ENCODE assay signal across 20 mouse cellular contexts in the genomic region with DNA sequence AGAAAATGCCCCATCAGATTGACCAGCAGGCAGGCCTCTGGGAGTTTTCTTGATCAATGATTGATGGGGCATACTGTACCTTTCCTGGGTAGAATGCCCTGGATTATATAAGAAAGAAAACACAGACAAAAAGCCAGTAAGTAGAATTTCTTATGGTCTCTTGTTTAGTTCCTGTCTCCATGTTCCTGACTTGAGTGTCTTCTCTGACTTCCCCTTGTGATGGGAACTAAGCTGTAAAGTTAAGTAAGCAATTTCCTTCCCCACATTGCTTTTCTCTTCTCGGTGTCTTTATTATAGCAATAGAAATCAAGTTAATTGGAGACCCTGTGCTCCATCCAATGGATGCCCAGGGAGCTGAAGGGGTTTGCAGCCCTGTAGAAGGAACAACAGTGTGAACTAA. TPM values are rescaled to one million over a fixed set of nuclear protein-coding genes. Genes with fewer than 3 reads are reported as not detected.
DNase-seq lines count a peak whose midpoint lies in the region; ATAC-seq lines count a peak whose summit lies in the region.
"Had no signal": no experiment of that assay in that cellular context is flagged by ENCODE, and none has a peak within 500 bp of the region (broad histone marks: within the 10 kb centered on the region; RNA-seq: fewer than 3 reads in every experiment).

No protein-coding gene starts in this region.

- peak; percentile 24 for DNase-seq in heart, adult 11 months
- no peak for DNase-seq in heart, postnatal 4 days
- no peak for DNase-seq in left cerebral cortex, postnatal 10 days (ENCODE audit: extremely low spot score in 1 of 2, low spot score in 2 of 2)
- DNase-seq in embryo, embryonic 9.5 days (ENCODE audit: extremely low spot score) = no peak
- DNase-seq: adrenal gland, adult 2 months; adrenal gland, adult 8-10 months; adrenal gland, postnatal 10 days; adrenal gland, postnatal 14 days; adrenal gland, postnatal 25 days; adrenal gland, postnatal 36 days; B cell, adult 2 months; cerebellum, adult 11 months; cerebellum, adult 11-12 months; cerebellum, adult 18-20 months had no signal

- ATAC-seq in megakaryocyte, adult 5-6 weeks (ENCODE audit: poor library complexity, severe bottlenecking) = peak; percentile 79
- peak; percentile 51; the same call in 1 of the 2 replicates for ATAC-seq in neutrophil, adult 5-6 weeks (ENCODE audit: extremely low read depth, insufficient number of reproducible peaks, low FRiP score, poor library complexity, severe bottlenecking)
- ATAC-seq: activated CD4-positive, CD25-positive, alpha-beta regulatory T cell, adult 4 months; CD4-positive, CD25-positive, alpha-beta regulatory T cell, adult 4 months; Patski had no signal

- intact Hi-C loops in left cerebral cortex, postnatal 10 days (cut with DNase I) = no loop called here

RNA-seq across cellular contexts. Expression of a gene that starts 36.7 kb away (rescaled TPM):
- 10 to 100 TPM in 1 of 2 experiments, 1 to 10 TPM in 1; 9.2 to 10.1 TPM for total RNA-seq in heart, postnatal 4 days (2021)
- 35.6 and 36.5 TPM in 2 replicates for total RNA-seq in megakaryocyte, adult 5-6 weeks (2015)
- 63.1 and 63.2 TPM in 2 replicates for total RNA-seq in megakaryocyte, adult 5-6 weeks (2017)
- 121 and 136 TPM in 2 replicates for total RNA-seq in neutrophil, adult 5-6 weeks (2017)
- 100 to 1,000 TPM; 154 to 161 TPM for total RNA-seq in left cerebral cortex, postnatal 10 days (2021)
- total RNA-seq: MEL had no signal
